Mouse (Mus musculus) forebrain, embryonic 11.5 days (tissue): ENCODE measurements around the gene Gm1527. TPM values are rescaled to one million over a fixed set of nuclear protein-coding genes. Genes with fewer than 3 reads are reported as not detected.
A peak's percentile ranks its signal among the peaks of the same experiment; 100 is the strongest.
"Not testable (repeated sequence)": the region's sequence is repeated elsewhere in the genome, so short reads cannot be mapped to it uniquely, and the experiment has no call there.

ENCODE experiments used
- ATAC-seq: fragments of 200-750 bp; cut with Nextera tagmentation; replicated peaks from 2 replicates; pipeline ENCODE4 v1.8.0; 2017; ENCODE audit warnings: moderate TSS enrichment; ENCODE audit not compliant: low FRiP score
- DNase-seq: peaks from one replicate; pipeline ENCODE4 v3.0.0-alpha.2; 2017; ENCODE audit warnings: low spot score
- H3K27ac ChIP-seq: fragments of 300-500 bp; sonication (generic); 2 replicates; pipeline ENCODE4 v1.5.1; 2014; ENCODE audit warnings: low read depth, low read length
- H3K27me3 ChIP-seq: fragments of 300-500 bp; sonication (generic); 2 replicates; pipeline ENCODE4 v1.6.1; 2014; ENCODE audit warnings: mild to moderate bottlenecking, low read length, mixed read lengths; ENCODE audit not compliant: control insufficient read depth, insufficient read depth
- H3K36me3 ChIP-seq: fragments of 300-500 bp; sonication (generic); 2 replicates; pipeline ENCODE4 v1.6.1; 2014; ENCODE audit warnings: mild to moderate bottlenecking, low read length, moderate library complexity, mixed read lengths; ENCODE audit not compliant: control insufficient read depth, insufficient read depth
- H3K4me1 ChIP-seq: fragments of 300-500 bp; sonication (generic); replicated peaks from 2 replicates; pipeline ENCODE4 v1.6.1; 2014; ENCODE audit warnings: low read length, mixed read lengths; ENCODE audit not compliant: control insufficient read depth, insufficient read depth
- H3K4me2 ChIP-seq: fragments of 300-500 bp; sonication (generic); 2 replicates; pipeline ENCODE4 v1.6.1; 2014; ENCODE audit warnings: low read depth, mild to moderate bottlenecking, low read length, moderate library complexity, mixed read lengths; ENCODE audit not compliant: severe bottlenecking
- H3K4me3 ChIP-seq: fragments of 300-500 bp; sonication (generic); 2 replicates; pipeline ENCODE4 v1.5.1; 2014; ENCODE audit warnings: low read depth, low read length
- H3K9ac ChIP-seq: fragments of 300-500 bp; sonication (generic); 2 replicates; pipeline ENCODE4 v1.6.1; 2014; ENCODE audit warnings: low read length
- H3K9me3 ChIP-seq: fragments of 300-500 bp; sonication (generic); 2 replicates; pipeline ENCODE4 v1.6.1; 2016; ENCODE audit warnings: low read length, mixed read lengths; ENCODE audit not compliant: control insufficient read depth
- WGBS: fragments of 180-500 bp; shearing (Covaris S2); extraction: QIAGEN DNeasy Blood & Tissue Kit; methylation state at CpG from one replicate; pipeline ENCODE4 v1.1.7; 2014; 5-methylcytosine and 5-hydroxymethylcytosine counted together
- polyA plus RNA-seq: library from polyadenylated mRNA; unstranded; fragments of >200 nt; fragmentation: Nextera tagmentation; extraction: Ambion mirVana; gene quantifications from 2 replicates; pipeline ENCODE4 v1.2.1, GENCODE M21; 2014

Gm1527 gene
- polyA plus RNA-seq: not detected in 2 replicates

GRCm38 (mm10) chr3:28892317-28892716 is at the start of gene Gm1527:
Gene Gm1527 (plus strand): TSS chr3:28892617.
- no peak within 1 kb of the TSS for H3K27ac ChIP-seq
- 67% methylated on average over 1 of the region's 1 CpGs for WGBS

GRCm38 (mm10) chr3:28843231-28843630 is 49.2 kb upstream of the Gm1527 start:
- WGBS: 60% methylated on average over 8 of the region's 8 CpGs
- Histone ChIP-seq H3K9me3 (no peaks in the 10 kb centered on the region), H3K27me3 (no peaks in the 10 kb centered on the region), H3K4me2 (no peak overlapping the region), H3K4me3 (no peak overlapping the region), H3K4me1 (0 out of 2 replicates have a peak, but pooled peaks cover 4% of the 10 kb centered on the region), H3K9ac (no peak overlapping the region), H3K36me3 (no peaks in the 10 kb centered on the region), H3K27ac (no peak overlapping the region)
- ATAC-seq (no peak), DNase-seq (no peak)

More at GRCm38 (mm10) chr3:28892317-28892716, at the start of gene Gm1527:
- no peak within 1 kb of the TSS for H3K4me3 ChIP-seq
- no peak for DNase-seq
- H3K4me2 ChIP-seq: no peak within 1 kb of the TSS
- no peaks in the 10 kb centered on the region for H3K27me3 ChIP-seq
- no peak for ATAC-seq
- H3K36me3 ChIP-seq: no peaks in the 10 kb centered on the region
- no peaks in the 10 kb centered on the region for H3K4me1 ChIP-seq
- H3K9me3 ChIP-seq: no peaks in the 10 kb centered on the region
- no peak within 1 kb of the TSS for H3K9ac ChIP-seq

- ATAC-seq: no peak
- Histone ChIP-seq H3K27ac (no peak overlapping the region), H3K4me2 (no peak overlapping the region), H3K9me3 (no peaks in the 10 kb centered on the region), H3K4me1 (0 out of 2 replicates have a peak, but pooled peaks cover 4% of the 10 kb centered on the region), H3K4me3 (no peak overlapping the region), H3K36me3 (no peaks in the 10 kb centered on the region), H3K27me3 (no peaks in the 10 kb centered on the region), H3K9ac (no peak overlapping the region)
- no peak for DNase-seq
These were observed 45.3 kb upstream of the Gm1527 start for GRCm38 (mm10) chr3:28847115-28847514.

- H3K27ac ChIP-seq, H3K9me3 ChIP-seq, DNase-seq, H3K36me3 ChIP-seq, H3K4me3 ChIP-seq, H3K9ac ChIP-seq, H3K4me1 ChIP-seq, H3K27me3 ChIP-seq, ATAC-seq, H3K4me2 ChIP-seq: not testable (repeated sequence)
- WGBS: 95% methylated on average over 3 of the region's 3 CpGs
These were observed 40.2 kb upstream of the Gm1527 start for GRCm38 (mm10) chr3:28852174-28852573.

GRCm38 (mm10) chr3:28859630-28860392 is 32.6 kb upstream of the Gm1527 start:
- not testable (repeated sequence) for H3K36me3 ChIP-seq, H3K4me1 ChIP-seq, H3K9me3 ChIP-seq, H3K27ac ChIP-seq, H3K4me3 ChIP-seq, H3K4me2 ChIP-seq, H3K9ac ChIP-seq, DNase-seq, H3K27me3 ChIP-seq
- ATAC-seq: peak; percentile 73

- H3K4me1 ChIP-seq, DNase-seq, H3K4me2 ChIP-seq, H3K27ac ChIP-seq, H3K9ac ChIP-seq, H3K4me3 ChIP-seq, ATAC-seq, H3K9me3 ChIP-seq, H3K27me3 ChIP-seq, H3K36me3 ChIP-seq: not testable (repeated sequence)
- WGBS: 68% methylated on average over 6 of the region's 6 CpGs
These were observed 4.5 kb downstream of the Gm1527 start for GRCm38 (mm10) chr3:28896966-28897365.

- H3K36me3 ChIP-seq: no peaks in the 10 kb centered on the region
- ATAC-seq (no peak), DNase-seq (no peak)
- H3K9ac ChIP-seq: no peak overlapping the region
- H3K4me2 ChIP-seq: no peak overlapping the region
- H3K9me3 ChIP-seq: no peaks in the 10 kb centered on the region
- no peaks in the 10 kb centered on the region for H3K27me3 ChIP-seq
- 89% methylated on average over 2 of the region's 2 CpGs for WGBS
- no peak overlapping the region for H3K27ac ChIP-seq
- H3K4me3 ChIP-seq: no peak overlapping the region
- no peaks in the 10 kb centered on the region for H3K4me1 ChIP-seq
These were observed 73.5 kb downstream of the Gm1527 start for GRCm38 (mm10) chr3:28965931-28966330.

GRCm38 (mm10) chr3:28968851-28969250 is 76.4 kb downstream of the Gm1527 start:
- ATAC-seq: no peak
- WGBS: 3% methylated on average over 4 of the region's 4 CpGs
- H3K27me3 ChIP-seq: no peaks in the 10 kb centered on the region
- H3K4me3 ChIP-seq: no peak overlapping the region
- H3K9me3 ChIP-seq: no peaks in the 10 kb centered on the region
- H3K27ac ChIP-seq: no peak overlapping the region
- peak; percentile 63 for DNase-seq
- H3K9ac ChIP-seq: no peak overlapping the region
- no peaks in the 10 kb centered on the region for H3K4me1 ChIP-seq
- H3K36me3 ChIP-seq: no peaks in the 10 kb centered on the region
- H3K4me2 ChIP-seq: no peak overlapping the region
